ENCODE assay signal across 15 mouse cellular contexts in the genomic region with DNA sequence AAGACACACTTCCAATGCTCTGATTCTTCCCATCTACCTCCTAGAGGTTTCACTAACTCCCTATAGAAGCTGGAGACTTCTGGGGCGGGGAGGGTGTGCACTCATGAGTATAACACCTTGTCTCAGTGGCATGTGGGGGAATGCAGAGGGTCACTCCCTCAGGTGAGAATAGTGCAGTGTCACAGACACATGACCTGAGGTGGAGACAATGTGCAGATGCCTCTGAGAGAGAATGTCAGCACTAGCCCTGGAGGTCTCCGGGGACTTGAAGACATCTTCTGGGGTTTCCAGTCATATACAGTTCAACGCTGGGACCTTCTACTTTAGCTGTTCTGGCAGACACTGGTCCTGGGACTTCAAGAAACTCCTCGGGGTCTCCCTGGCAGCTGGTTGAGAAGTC.
"Had no signal": no experiment of that assay in that cellular context is flagged by ENCODE, and none has a peak within 500 bp of the region (broad histone marks: within the 10 kb centered on the region; RNA-seq: fewer than 3 reads in every experiment).

No protein-coding gene starts in this region.

- H3K4me1 ChIP-seq: stomach, embryonic 15.5 days had no signal

- H3K27me3 ChIP-seq: neural tube, embryonic 12.5 days; stomach, embryonic 15.5 days had no signal

- DNase-seq: retina, postnatal 1 day; right cerebral cortex, adult 18-20 months; right cerebral cortex, postnatal 14 days; right cerebral cortex, postnatal 25 days; right cerebral cortex, postnatal 4 days; spleen, adult 18-20 months; thymus, adult 18-20 months; thymus, adult 2 months; thymus, postnatal 14 days; thymus, postnatal 25 days; thymus, postnatal 36 days; thymus, postnatal 4 days had no signal

- H3K9ac ChIP-seq: neural tube, embryonic 12.5 days; neural tube, embryonic 13.5 days; stomach, embryonic 15.5 days had no signal

- H3K9me3 ChIP-seq: neural tube, embryonic 13.5 days; stomach, embryonic 15.5 days had no signal

- H3K4me2 ChIP-seq: neural tube, embryonic 12.5 days; neural tube, embryonic 13.5 days; stomach, embryonic 15.5 days had no signal

- H3K36me3 ChIP-seq: neural tube, embryonic 12.5 days; neural tube, embryonic 13.5 days; stomach, embryonic 15.5 days had no signal

- H3K27ac ChIP-seq: neural tube, embryonic 12.5 days; neural tube, embryonic 13.5 days; stomach, embryonic 15.5 days had no signal

- H3K4me3 ChIP-seq: neural tube, embryonic 12.5 days; neural tube, embryonic 13.5 days; stomach, embryonic 15.5 days had no signal
